Mouse (Mus musculus): ENCODE measurements at regions not wholly inside any gene's neighbourhood (a gene's known extent, or its start where the extent isn't known, plus 50 kb on each side); places are given as distances from the start of the nearest gene placed in this dataset.

DNA sequence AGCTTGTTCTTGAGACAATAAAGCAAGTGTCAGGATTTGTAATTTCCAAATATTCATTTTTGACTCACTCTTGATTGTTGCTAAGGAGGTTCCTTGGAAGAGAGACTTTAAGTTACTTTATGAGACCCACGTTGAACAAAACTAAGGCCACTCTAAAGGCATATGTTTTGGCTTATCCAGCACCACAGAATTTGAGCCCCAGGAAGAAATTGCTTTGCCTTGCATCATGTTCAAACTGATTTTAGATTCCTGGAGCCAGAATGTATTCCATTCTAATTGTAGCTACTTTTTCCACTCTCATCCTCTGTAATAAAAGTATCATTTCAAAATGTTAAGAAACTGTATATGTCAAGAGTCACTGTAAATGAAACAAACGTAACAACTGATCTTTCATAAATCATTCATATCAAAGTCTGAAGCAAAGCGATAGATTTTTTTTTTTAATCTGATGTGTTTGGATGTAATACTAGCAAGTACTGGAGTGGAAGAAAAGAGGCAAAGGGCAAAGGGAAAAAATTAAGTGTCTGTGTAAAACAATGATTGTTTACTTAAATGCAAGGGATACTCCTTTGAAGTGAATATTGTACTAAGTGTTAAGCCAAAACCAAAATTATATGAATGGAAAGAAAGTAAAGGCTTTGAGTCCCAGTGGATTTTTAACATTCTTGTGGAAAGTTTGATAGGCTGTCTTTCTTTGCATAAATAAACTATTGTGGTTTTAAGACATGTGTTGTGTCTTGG, 301.7 kb upstream of the Mef2c start:
- Histone ChIP-seq H3K27ac (ENCODE audit: low read depth, low read length) (no peak overlapping the region), H3K9ac (ENCODE audit: low read depth, low read length) (no peak overlapping the region), H3K4me2 (ENCODE audit: low read length) (no peak overlapping the region), H3K4me3 (ENCODE audit: low read length) (no peak overlapping the region), H3K4me1 (ENCODE audit: control insufficient read depth, insufficient read depth, low read depth, low read length) (no peaks in the 10 kb centered on the region), H3K36me3 (ENCODE audit: control insufficient read depth, insufficient read depth, low read length) (no peaks in the 10 kb centered on the region), H3K9me3 (ENCODE audit: control insufficient read depth, low read length) (no peaks in the 10 kb centered on the region), H3K27me3 (replicated peaks; ENCODE audit: control insufficient read depth, insufficient read depth, low read length) (no peaks in the 10 kb centered on the region)
- 87% methylated on average over 3 of the region's 3 CpGs for WGBS
- no peak for ATAC-seq

DNA sequence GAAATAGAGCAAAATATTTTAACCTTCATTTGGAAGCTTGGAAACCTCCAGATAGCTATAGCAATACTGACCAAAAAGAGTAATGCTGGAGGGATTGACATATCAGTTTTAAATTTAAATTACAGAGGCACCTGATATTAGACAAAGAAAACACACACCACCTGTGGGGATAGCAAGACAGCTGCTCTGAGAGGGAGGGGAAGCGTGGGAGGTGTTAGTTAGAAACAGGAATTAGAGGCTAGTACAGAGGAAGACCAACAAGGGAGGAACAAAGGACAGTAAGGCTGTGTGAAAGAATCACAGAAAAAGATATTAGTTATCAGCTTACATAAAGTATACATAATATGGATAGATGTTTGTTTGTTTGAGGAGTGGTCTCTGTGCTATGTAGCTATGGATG, 297.2 kb upstream of the Mef2c start:
- Histone ChIP-seq H3K9me3 (ENCODE audit: control insufficient read depth, low read length) (no peaks in the 10 kb centered on the region), H3K36me3 (ENCODE audit: control insufficient read depth, insufficient read depth, low read length) (no peaks in the 10 kb centered on the region), H3K27me3 (replicated peaks; ENCODE audit: control insufficient read depth, insufficient read depth, low read length) (no peaks in the 10 kb centered on the region), H3K4me3 (ENCODE audit: low read length) (no peak overlapping the region), H3K4me2 (ENCODE audit: low read length) (no peak overlapping the region), H3K27ac (ENCODE audit: low read depth, low read length) (no peak overlapping the region), H3K4me1 (ENCODE audit: control insufficient read depth, insufficient read depth, low read depth, low read length) (no peaks in the 10 kb centered on the region), H3K9ac (ENCODE audit: low read depth, low read length) (no peak overlapping the region)
- 94% methylated on average over 1 of the region's 1 CpGs for WGBS
- no peak for ATAC-seq

GRCm38 (mm10) chr13:83207513-83207912, 296.3 kb upstream of the Mef2c start:
- no peak for ATAC-seq
- H3K9ac ChIP-seq (ENCODE audit: low read depth, low read length), result no peak overlapping the region

GRCm38 (mm10) chr13:83208111-83208510, 295.7 kb upstream of the Mef2c start:
- no peak overlapping the region for H3K27ac ChIP-seq (ENCODE audit: low read depth, low read length)
- ATAC-seq, result no peak
- 85% methylated on average over 5 of the region's 5 CpGs for WGBS
- H3K4me1 ChIP-seq (ENCODE audit: control insufficient read depth, insufficient read depth, low read depth, low read length), result no peaks in the 10 kb centered on the region
- H3K9me3 ChIP-seq (ENCODE audit: control insufficient read depth, low read length), result no peaks in the 10 kb centered on the region
- no peak overlapping the region for H3K4me3 ChIP-seq (ENCODE audit: low read length)
- H3K27me3 ChIP-seq (replicated peaks; ENCODE audit: control insufficient read depth, insufficient read depth, low read length), result no peaks in the 10 kb centered on the region
- no peak overlapping the region for H3K9ac ChIP-seq (ENCODE audit: low read depth, low read length)
- no peak overlapping the region for H3K4me2 ChIP-seq (ENCODE audit: low read length)
- no peaks in the 10 kb centered on the region for H3K36me3 ChIP-seq (ENCODE audit: control insufficient read depth, insufficient read depth, low read length)

More at GRCm38 (mm10) chr13:83207513-83207912, 296.3 kb upstream of the Mef2c start:
- WGBS, result 72% methylated on average over 4 of the region's 4 CpGs
- H3K27me3 ChIP-seq (replicated peaks; ENCODE audit: control insufficient read depth, insufficient read depth, low read length), result no peaks in the 10 kb centered on the region
- no peak overlapping the region for H3K27ac ChIP-seq (ENCODE audit: low read depth, low read length)
- H3K4me2 ChIP-seq (ENCODE audit: low read length), result no peak overlapping the region
- H3K4me3 ChIP-seq (ENCODE audit: low read length), result no peak overlapping the region
- H3K4me1 ChIP-seq (ENCODE audit: control insufficient read depth, insufficient read depth, low read depth, low read length), result no peaks in the 10 kb centered on the region
- H3K36me3 ChIP-seq (ENCODE audit: control insufficient read depth, insufficient read depth, low read length), result no peaks in the 10 kb centered on the region
- no peaks in the 10 kb centered on the region for H3K9me3 ChIP-seq (ENCODE audit: control insufficient read depth, low read length)

GRCm38 (mm10) chr13:83214811-83215210, 289.0 kb upstream of the Mef2c start:
- no peak for ATAC-seq
- Histone ChIP-seq H3K9ac (ENCODE audit: low read depth, low read length) (no peak overlapping the region), H3K9me3 (ENCODE audit: control insufficient read depth, low read length) (no peaks in the 10 kb centered on the region), H3K4me1 (ENCODE audit: control insufficient read depth, insufficient read depth, low read depth, low read length) (no peaks in the 10 kb centered on the region), H3K27ac (ENCODE audit: low read depth, low read length) (no peak overlapping the region), H3K4me2 (ENCODE audit: low read length) (no peak overlapping the region), H3K27me3 (replicated peaks; ENCODE audit: control insufficient read depth, insufficient read depth, low read length) (no peaks in the 10 kb centered on the region), H3K36me3 (ENCODE audit: control insufficient read depth, insufficient read depth, low read length) (no peaks in the 10 kb centered on the region), H3K4me3 (ENCODE audit: low read length) (no peak overlapping the region)

GRCm38 (mm10) chr13:83216454-83216853, 287.4 kb upstream of the Mef2c start:
- H3K9ac ChIP-seq (ENCODE audit: low read depth, low read length), result no peak overlapping the region
- no peaks in the 10 kb centered on the region for H3K27me3 ChIP-seq (replicated peaks; ENCODE audit: control insufficient read depth, insufficient read depth, low read length)
- no peak overlapping the region for H3K4me2 ChIP-seq (ENCODE audit: low read length)
- no peaks in the 10 kb centered on the region for H3K9me3 ChIP-seq (ENCODE audit: control insufficient read depth, low read length)
- no peaks in the 10 kb centered on the region for H3K36me3 ChIP-seq (ENCODE audit: control insufficient read depth, insufficient read depth, low read length)
- H3K4me3 ChIP-seq (ENCODE audit: low read length), result no peak overlapping the region
- H3K4me1 ChIP-seq (ENCODE audit: control insufficient read depth, insufficient read depth, low read depth, low read length), result no peaks in the 10 kb centered on the region
- no peak for ATAC-seq
- H3K27ac ChIP-seq (ENCODE audit: low read depth, low read length), result no peak overlapping the region
- WGBS, result 73% methylated on average over 3 of the region's 3 CpGs

DNA sequence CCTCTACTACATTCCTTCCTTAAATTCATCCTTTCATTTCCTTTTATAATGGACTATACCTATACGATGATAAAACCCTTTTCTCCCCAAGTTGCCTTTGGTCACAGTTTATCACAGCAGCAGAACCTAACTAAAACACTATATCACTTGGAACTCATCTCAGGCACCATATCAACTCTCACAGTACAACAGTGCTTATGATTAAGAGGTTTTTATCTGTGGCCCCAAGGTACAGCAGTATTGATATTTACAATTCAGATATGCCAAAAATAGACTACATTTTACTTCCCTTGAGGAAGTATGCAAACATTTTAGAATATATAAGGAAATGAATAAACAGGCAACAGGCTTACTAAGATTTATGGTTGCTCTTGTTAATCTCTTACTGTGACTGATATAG, 251.4 kb upstream of the Mef2c start:
- WGBS, result 90% methylated on average over 1 of the region's 1 CpGs
- no peak for ATAC-seq

DNA sequence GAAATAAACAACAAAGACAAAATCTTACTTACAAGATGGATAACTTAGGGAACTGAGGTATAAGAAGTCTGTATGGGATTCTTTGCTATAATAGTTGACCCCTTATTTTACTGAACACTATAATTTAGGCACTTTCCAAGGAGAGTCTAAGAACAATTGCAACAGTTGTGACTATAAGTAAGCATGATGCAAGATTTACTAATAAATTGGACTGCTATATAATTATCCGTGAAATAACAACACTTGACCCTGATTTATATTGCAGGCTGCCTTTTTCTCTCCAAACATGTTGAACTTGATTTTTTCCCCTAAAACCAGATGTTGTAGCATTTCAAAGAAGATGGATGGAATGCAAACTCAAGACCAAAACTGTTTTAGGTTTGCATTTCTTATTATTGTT, 237.2 kb upstream of the Mef2c start:
- H3K4me3 ChIP-seq (ENCODE audit: low read length), result no peak overlapping the region
- H3K9me3 ChIP-seq (ENCODE audit: control insufficient read depth, low read length), result no peaks in the 10 kb centered on the region
- no peaks in the 10 kb centered on the region for H3K27me3 ChIP-seq (replicated peaks; ENCODE audit: control insufficient read depth, insufficient read depth, low read length)
- no peak overlapping the region for H3K27ac ChIP-seq (ENCODE audit: low read depth, low read length)
- WGBS, result 98% methylated on average over 1 of the region's 1 CpGs
- H3K9ac ChIP-seq (ENCODE audit: low read depth, low read length), result no peak overlapping the region
- no peaks in the 10 kb centered on the region for H3K36me3 ChIP-seq (ENCODE audit: control insufficient read depth, insufficient read depth, low read length)
- ATAC-seq, result no peak
- no peaks in the 10 kb centered on the region for H3K4me1 ChIP-seq (ENCODE audit: control insufficient read depth, insufficient read depth, low read depth, low read length)
- no peak overlapping the region for H3K4me2 ChIP-seq (ENCODE audit: low read length)

More for the DNA sequence above, 251.4 kb upstream of the Mef2c start:
- Histone ChIP-seq H3K4me2 (ENCODE audit: low read length) (no peak overlapping the region), H3K4me1 (ENCODE audit: control insufficient read depth, insufficient read depth, low read depth, low read length) (no peaks in the 10 kb centered on the region), H3K9ac (ENCODE audit: low read depth, low read length) (no peak overlapping the region), H3K4me3 (ENCODE audit: low read length) (no peak overlapping the region), H3K27me3 (replicated peaks; ENCODE audit: control insufficient read depth, insufficient read depth, low read length) (no peaks in the 10 kb centered on the region), H3K9me3 (ENCODE audit: control insufficient read depth, low read length) (no peaks in the 10 kb centered on the region), H3K36me3 (ENCODE audit: control insufficient read depth, insufficient read depth, low read length) (no peaks in the 10 kb centered on the region), H3K27ac (ENCODE audit: low read depth, low read length) (no peak overlapping the region)

- Histone ChIP-seq H3K4me1 (ENCODE audit: control insufficient read depth, insufficient read depth, low read depth, low read length) (no peaks in the 10 kb centered on the region), H3K9ac (ENCODE audit: low read depth, low read length) (no peak overlapping the region), H3K36me3 (ENCODE audit: control insufficient read depth, insufficient read depth, low read length) (no peaks in the 10 kb centered on the region), H3K4me3 (ENCODE audit: low read length) (no peak overlapping the region), H3K9me3 (ENCODE audit: control insufficient read depth, low read length) (no peaks in the 10 kb centered on the region), H3K27ac (ENCODE audit: low read depth, low read length) (no peak overlapping the region), H3K4me2 (ENCODE audit: low read length) (no peak overlapping the region), H3K27me3 (replicated peaks; ENCODE audit: control insufficient read depth, insufficient read depth, low read length) (no peaks in the 10 kb centered on the region)
- no peak for ATAC-seq
- WGBS, result 83% methylated on average over 3 of the region's 3 CpGs
These were observed 235.2 kb upstream of the Mef2c start for GRCm38 (mm10) chr13:83268663-83269062.

DNA sequence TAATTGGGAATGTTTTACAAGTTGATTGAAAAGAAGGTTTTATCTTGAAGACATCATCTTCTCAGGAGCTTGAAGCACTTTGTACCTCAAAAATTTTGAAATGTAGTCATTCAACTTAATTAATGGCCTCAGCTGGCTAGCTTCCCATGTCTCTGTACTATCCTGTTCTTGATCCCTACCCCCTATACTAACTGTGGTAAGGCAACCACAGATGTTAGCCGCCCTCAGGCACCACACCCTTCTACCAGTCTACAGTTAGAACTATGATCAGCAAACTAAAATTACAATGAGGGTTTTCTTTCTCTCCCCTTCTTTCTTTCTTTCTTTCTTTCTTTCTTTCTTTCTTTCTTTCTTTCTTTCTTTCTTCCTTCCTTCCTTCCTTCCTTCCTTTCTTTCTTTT, 225.1 kb upstream of the Mef2c start:
- Histone ChIP-seq H3K27ac (ENCODE audit: low read depth, low read length) (no peak overlapping the region), H3K9me3 (ENCODE audit: control insufficient read depth, low read length) (no peaks in the 10 kb centered on the region), H3K4me2 (ENCODE audit: low read length) (no peak overlapping the region), H3K4me1 (ENCODE audit: control insufficient read depth, insufficient read depth, low read depth, low read length) (no peaks in the 10 kb centered on the region), H3K9ac (ENCODE audit: low read depth, low read length) (no peak overlapping the region), H3K4me3 (ENCODE audit: low read length) (no peak overlapping the region), H3K36me3 (ENCODE audit: control insufficient read depth, insufficient read depth, low read length) (no peaks in the 10 kb centered on the region), H3K27me3 (replicated peaks; ENCODE audit: control insufficient read depth, insufficient read depth, low read length) (no peaks in the 10 kb centered on the region)
- no peak for ATAC-seq
- WGBS, result 93% methylated on average over 1 of the region's 1 CpGs
